Mouse (Mus musculus): Measurements from ENCODE around the gene Lpp. TPM values are rescaled to one million over a fixed set of nuclear protein-coding genes. Genes with fewer than 3 reads are reported as not detected.

Gene Lpp
- polyA plus RNA-seq, 1 experiment from 2014 or later = 46.6 TPM

DNA sequence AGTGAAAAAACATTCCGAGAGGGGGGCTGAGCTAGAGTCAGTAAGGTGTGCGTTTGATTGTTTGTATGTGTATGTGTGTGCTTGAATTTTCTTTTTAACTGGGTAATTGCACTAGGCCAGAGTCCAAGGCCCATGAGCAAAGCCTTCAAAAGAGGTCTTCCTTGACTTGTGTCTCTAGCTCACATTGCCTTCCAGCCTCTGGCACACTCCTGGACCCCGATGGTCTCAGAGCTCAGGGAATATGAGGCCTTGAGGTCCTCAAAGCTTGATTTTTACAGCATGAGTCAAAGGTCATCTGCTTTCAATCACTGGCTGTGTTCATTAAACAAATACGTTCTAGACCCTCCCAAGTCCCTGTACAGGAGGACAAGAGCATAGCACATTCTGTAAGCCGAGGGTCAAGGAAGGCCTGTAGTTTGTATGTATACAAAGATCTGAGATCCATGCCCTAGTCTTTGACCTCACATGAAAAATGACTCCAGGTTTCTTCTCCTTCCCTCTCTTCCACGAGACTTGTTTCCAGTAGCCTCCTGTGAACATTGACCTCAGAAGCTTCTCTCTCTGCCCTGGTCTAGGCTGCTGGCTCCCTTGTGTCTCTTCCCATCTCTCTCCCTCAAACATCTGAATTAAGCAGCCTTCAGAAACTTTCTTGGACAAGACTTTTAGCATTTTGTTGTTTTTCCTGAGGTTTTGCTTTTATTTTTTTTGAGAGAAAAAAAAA, 508.0 kb downstream of the Lpp start:
- Histone ChIP-seq H3K4me2 (ENCODE audit: low read length) (no peak overlapping the region), H3K36me3 (ENCODE audit: control insufficient read depth, insufficient read depth, low read length) (no peaks in the 10 kb centered on the region), H3K9me3 (ENCODE audit: control insufficient read depth, low read length) (no peaks in the 10 kb centered on the region), H3K4me1 (ENCODE audit: control insufficient read depth in 2 of 2, insufficient read depth in 2 of 2, low read length in 2 of 2) (peaks cover 5 to 15% of the 10 kb centered on the region in 2 experiments), H3K4me3 (ENCODE audit: control insufficient read depth in 1 of 2, insufficient read depth in 1 of 2, low read depth in 1 of 2, low read length in 2 of 2) (no peak overlapping the region), H3K27me3 (ENCODE audit: control insufficient read depth, insufficient read depth, low read length) (no peaks in the 10 kb centered on the region), H3K9ac (ENCODE audit: low read length) (no peak overlapping the region), H3K27ac (replicated peaks in 1 of 2; ENCODE audit: control insufficient read depth in 1 of 2, insufficient read depth in 1 of 2, low read depth in 2 of 2, low read length in 2 of 2) (no peak overlapping the region)
- 79% methylated on average over 6 of the region's 6 CpGs for WGBS
- no peak for ATAC-seq (ENCODE audit: insufficient number of reproducible peaks, insufficient read depth, low FRiP score, low read depth)

GRCm38 (mm10) chr16:24902111-24902510, 508.8 kb downstream of the Lpp start:
- Histone ChIP-seq H3K4me2 (ENCODE audit: low read length) (no peak overlapping the region), H3K27me3 (ENCODE audit: control insufficient read depth, insufficient read depth, low read length) (no peaks in the 10 kb centered on the region), H3K27ac (replicated peaks in 1 of 2; ENCODE audit: control insufficient read depth in 1 of 2, insufficient read depth in 1 of 2, low read depth in 2 of 2, low read length in 2 of 2) (peak overlapping the region in 1 of 2 experiments; percentile 39; a peak in 1 of 4 replicates), H3K9me3 (ENCODE audit: control insufficient read depth, low read length) (no peaks in the 10 kb centered on the region), H3K4me3 (ENCODE audit: control insufficient read depth in 1 of 2, insufficient read depth in 1 of 2, low read depth in 1 of 2, low read length in 2 of 2) (no peak overlapping the region), H3K9ac (ENCODE audit: low read length) (no peak overlapping the region), H3K36me3 (ENCODE audit: control insufficient read depth, insufficient read depth, low read length) (no peaks in the 10 kb centered on the region), H3K4me1 (ENCODE audit: control insufficient read depth in 2 of 2, insufficient read depth in 2 of 2, low read length in 2 of 2) (peaks cover 5 to 15% of the 10 kb centered on the region in 2 experiments)
- WGBS = 90% methylated on average over 1 of the region's 1 CpGs
- ATAC-seq (ENCODE audit: insufficient number of reproducible peaks, insufficient read depth, low FRiP score, low read depth) = no peak

DNA sequence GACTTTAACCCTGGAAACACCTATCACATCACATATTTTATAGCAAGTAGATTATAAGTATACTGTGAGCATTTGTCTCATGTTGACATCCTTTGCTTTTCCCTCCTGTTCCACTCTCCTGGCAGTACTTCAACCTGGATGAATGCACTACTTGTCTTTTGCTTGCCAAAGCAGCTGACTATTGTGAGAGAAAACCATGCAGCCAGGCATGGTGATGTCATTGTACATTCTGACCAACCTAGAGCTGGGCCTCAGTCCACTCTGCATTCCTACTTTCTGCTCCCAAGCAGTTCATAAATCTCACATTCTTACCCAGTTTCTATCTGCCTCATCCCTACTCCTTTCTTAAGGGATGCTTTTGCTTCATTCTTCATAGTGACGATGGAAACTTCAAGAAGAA, 515.6 kb downstream of the Lpp start:
- no peaks in the 10 kb centered on the region for H3K27me3 ChIP-seq (ENCODE audit: control insufficient read depth, insufficient read depth, low read length)
- H3K4me1 ChIP-seq (ENCODE audit: control insufficient read depth in 2 of 2, insufficient read depth in 2 of 2, low read length in 2 of 2) = peaks cover 6 to 25% of the 10 kb centered on the region in 2 experiments
- H3K4me3 ChIP-seq (ENCODE audit: control insufficient read depth in 1 of 2, insufficient read depth in 1 of 2, low read depth in 1 of 2, low read length in 2 of 2) = no peak overlapping the region
- no peak for ATAC-seq (ENCODE audit: insufficient number of reproducible peaks, insufficient read depth, low FRiP score, low read depth)
- H3K9ac ChIP-seq (ENCODE audit: low read length) = no peak overlapping the region
- H3K4me2 ChIP-seq (ENCODE audit: low read length) = no peak overlapping the region
- peak overlapping the region; percentile 22 to 40 for H3K27ac ChIP-seq (replicated peaks in 1 of 2; ENCODE audit: control insufficient read depth in 1 of 2, insufficient read depth in 1 of 2, low read depth in 2 of 2, low read length in 2 of 2)
- H3K36me3 ChIP-seq (ENCODE audit: control insufficient read depth, insufficient read depth, low read length) = no peaks in the 10 kb centered on the region
- 81% methylated on average over 1 of the region's 1 CpGs for WGBS
- no peaks in the 10 kb centered on the region for H3K9me3 ChIP-seq (ENCODE audit: control insufficient read depth, low read length)

DNA sequence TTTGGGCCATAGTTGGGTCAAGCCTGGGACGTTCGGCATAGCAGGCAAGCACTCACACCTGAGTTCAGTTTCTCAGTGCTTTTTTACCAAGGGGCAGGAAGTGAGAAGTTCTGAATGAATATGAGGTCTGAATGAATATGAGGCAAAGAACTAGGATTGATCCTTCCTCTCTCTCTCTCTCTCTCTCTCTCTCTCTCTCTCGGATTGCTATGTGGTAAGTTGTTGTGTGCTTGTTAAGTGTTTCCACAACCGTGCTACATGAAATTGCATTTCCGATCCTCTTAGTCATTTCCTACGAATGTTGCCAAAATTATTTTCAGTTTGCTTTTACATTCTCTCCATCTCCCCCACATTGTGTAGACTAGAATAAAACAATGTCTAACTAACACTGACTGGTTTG, 517.0 kb downstream of the Lpp start:
- Histone ChIP-seq H3K4me3 (ENCODE audit: control insufficient read depth in 1 of 2, insufficient read depth in 1 of 2, low read depth in 1 of 2, low read length in 2 of 2) (no peak overlapping the region), H3K9me3 (ENCODE audit: control insufficient read depth, low read length) (no peaks in the 10 kb centered on the region), H3K36me3 (ENCODE audit: control insufficient read depth, insufficient read depth, low read length) (no peaks in the 10 kb centered on the region), H3K4me1 (ENCODE audit: control insufficient read depth in 2 of 2, insufficient read depth in 2 of 2, low read length in 2 of 2) (peaks cover 9 to 35% of the 10 kb centered on the region in 2 experiments), H3K4me2 (ENCODE audit: low read length) (no peak overlapping the region), H3K27me3 (ENCODE audit: control insufficient read depth, insufficient read depth, low read length) (no peaks in the 10 kb centered on the region), H3K27ac (replicated peaks in 1 of 2; ENCODE audit: control insufficient read depth in 1 of 2, insufficient read depth in 1 of 2, low read depth in 2 of 2, low read length in 2 of 2) (no peak overlapping the region), H3K9ac (ENCODE audit: low read length) (no peak overlapping the region)
- 76% methylated on average over 6 of the region's 6 CpGs for WGBS
- ATAC-seq (ENCODE audit: insufficient number of reproducible peaks, insufficient read depth, low FRiP score, low read depth) = no peak

- no peak overlapping the region for H3K9ac ChIP-seq (ENCODE audit: low read length)
- ATAC-seq (ENCODE audit: insufficient number of reproducible peaks, insufficient read depth, low FRiP score, low read depth) = no peak
- H3K9me3 ChIP-seq (ENCODE audit: control insufficient read depth, low read length) = no peaks in the 10 kb centered on the region
- H3K36me3 ChIP-seq (ENCODE audit: control insufficient read depth, insufficient read depth, low read length) = no peaks in the 10 kb centered on the region
- H3K27me3 ChIP-seq (ENCODE audit: control insufficient read depth, insufficient read depth, low read length) = no peaks in the 10 kb centered on the region
- H3K4me2 ChIP-seq (ENCODE audit: low read length) = no peak overlapping the region
- H3K27ac ChIP-seq (replicated peaks in 1 of 2; ENCODE audit: control insufficient read depth in 1 of 2, insufficient read depth in 1 of 2, low read depth in 2 of 2, low read length in 2 of 2) = no peak overlapping the region
- peaks cover 9 to 35% of the 10 kb centered on the region in 2 experiments for H3K4me1 ChIP-seq (ENCODE audit: control insufficient read depth in 2 of 2, insufficient read depth in 2 of 2, low read length in 2 of 2)
- 41% methylated on average over 3 of the region's 3 CpGs for WGBS
- no peak overlapping the region for H3K4me3 ChIP-seq (ENCODE audit: control insufficient read depth in 1 of 2, insufficient read depth in 1 of 2, low read depth in 1 of 2, low read length in 2 of 2)
Measured at GRCm38 (mm10) chr16:24910834-24911233, 517.5 kb downstream of the Lpp start.

GRCm38 (mm10) chr16:24912381-24912780, 519.1 kb downstream of the Lpp start:
- WGBS = 87% methylated on average over 1 of the region's 1 CpGs

GRCm38 (mm10) chr16:24913021-24913420, 519.7 kb downstream of the Lpp start:
- peaks cover 9 to 34% of the 10 kb centered on the region in 2 experiments for H3K4me1 ChIP-seq (ENCODE audit: control insufficient read depth in 2 of 2, insufficient read depth in 2 of 2, low read length in 2 of 2)
- no peak overlapping the region for H3K9ac ChIP-seq (ENCODE audit: low read length)
- H3K4me2 ChIP-seq (ENCODE audit: low read length) = no peak overlapping the region
- H3K9me3 ChIP-seq (ENCODE audit: control insufficient read depth, low read length) = no peaks in the 10 kb centered on the region
- H3K27me3 ChIP-seq (ENCODE audit: control insufficient read depth, insufficient read depth, low read length) = no peaks in the 10 kb centered on the region
- H3K27ac ChIP-seq (replicated peaks in 1 of 2; ENCODE audit: control insufficient read depth in 1 of 2, insufficient read depth in 1 of 2, low read depth in 2 of 2, low read length in 2 of 2) = peak overlapping the region in 1 of 2 experiments; percentile 48; a peak in 1 of 4 replicates
- no peak for ATAC-seq (ENCODE audit: insufficient number of reproducible peaks, insufficient read depth, low FRiP score, low read depth)
- H3K36me3 ChIP-seq (ENCODE audit: control insufficient read depth, insufficient read depth, low read length) = no peaks in the 10 kb centered on the region
- no peak overlapping the region for H3K4me3 ChIP-seq (ENCODE audit: control insufficient read depth in 1 of 2, insufficient read depth in 1 of 2, low read depth in 1 of 2, low read length in 2 of 2)
- WGBS = 87% methylated on average over 3 of the region's 3 CpGs

More at GRCm38 (mm10) chr16:24912381-24912780, 519.1 kb downstream of the Lpp start:
- peaks cover 9 to 35% of the 10 kb centered on the region in 2 experiments for H3K4me1 ChIP-seq (ENCODE audit: control insufficient read depth in 2 of 2, insufficient read depth in 2 of 2, low read length in 2 of 2)
- no peaks in the 10 kb centered on the region for H3K27me3 ChIP-seq (ENCODE audit: control insufficient read depth, insufficient read depth, low read length)
- H3K9me3 ChIP-seq (ENCODE audit: control insufficient read depth, low read length) = no peaks in the 10 kb centered on the region
- no peak for ATAC-seq (ENCODE audit: insufficient number of reproducible peaks, insufficient read depth, low FRiP score, low read depth)
- H3K4me3 ChIP-seq (ENCODE audit: control insufficient read depth in 1 of 2, insufficient read depth in 1 of 2, low read depth in 1 of 2, low read length in 2 of 2) = no peak overlapping the region
- no peaks in the 10 kb centered on the region for H3K36me3 ChIP-seq (ENCODE audit: control insufficient read depth, insufficient read depth, low read length)
- no peak overlapping the region for H3K9ac ChIP-seq (ENCODE audit: low read length)
- no peak overlapping the region for H3K4me2 ChIP-seq (ENCODE audit: low read length)
- no peak overlapping the region for H3K27ac ChIP-seq (replicated peaks in 1 of 2; ENCODE audit: control insufficient read depth in 1 of 2, insufficient read depth in 1 of 2, low read depth in 2 of 2, low read length in 2 of 2)

Measured in heart, embryonic 14.5 days (tissue).